Mouse (Mus musculus) CH12.LX (cell line): Measurements from ENCODE around the gene Gm27179.
"Not testable (repeated sequence)": the region's sequence is repeated elsewhere in the genome, so short reads cannot be mapped to it uniquely, and the experiment has no call there.

Source experiments
- BHLHE40 ChIP-seq: IDR thresholded peaks from 2 replicates; pipeline ENCODE4 v1.6.1; 2011; ENCODE audit warnings: mild to moderate bottlenecking, low read depth, low read length, improper control_type of control experiment
- CTCF ChIP-seq, 2 experiments: IDR thresholded peaks in 1 of 2; conservative IDR thresholded peaks in 1 of 2; 2 replicates each; pipeline ENCODE4 v1.5.1; 2011 to 2012; ENCODE audit warnings: low read depth in 2 of 2, low read length in 2 of 2, improper control_type of control experiment in 1 of 2, inconsistent platforms in 1 of 2, mild to moderate bottlenecking in 1 of 2, moderate library complexity in 1 of 2
- MAFK ChIP-seq: IDR thresholded peaks from 2 replicates; pipeline ENCODE4 v1.6.1; 2011; ENCODE audit warnings: low read length, improper control_type of control experiment; ENCODE audit not compliant: insufficient replicate concordance
- MEF2A ChIP-seq: IDR thresholded peaks from 2 replicates; pipeline ENCODE4 v1.6.1; 2014; ENCODE audit warnings: low read depth, mild to moderate bottlenecking, inconsistent platforms, low read length, improper control_type of control experiment, borderline replicate concordance
- MYC ChIP-seq: IDR thresholded peaks from 2 replicates; pipeline ENCODE4 v1.6.1; 2011; ENCODE audit warnings: low read depth, mild to moderate bottlenecking, improper control_type of control experiment, low read length
- PAX5 ChIP-seq: IDR thresholded peaks from 2 replicates; pipeline ENCODE4 v1.6.1; 2012; ENCODE audit warnings: low read length, inconsistent platforms, mixed read lengths
- POLR2A ChIP-seq: IDR thresholded peaks from 2 replicates; pipeline ENCODE4 v1.6.1; 2011; ENCODE audit warnings: low read depth, mild to moderate bottlenecking, improper control_type of control experiment, low read length
- RAD21 ChIP-seq: IDR thresholded peaks from 2 replicates; pipeline ENCODE4 v1.6.1; 2011; ENCODE audit warnings: low read depth, mild to moderate bottlenecking, low read length, improper control_type of control experiment, moderate library complexity
- SMC3 ChIP-seq: IDR thresholded peaks from 2 replicates; pipeline ENCODE4 v1.6.1; 2011; ENCODE audit warnings: low read depth, low read length, improper control_type of control experiment
- ZKSCAN1 ChIP-seq: IDR thresholded peaks from 2 replicates; pipeline ENCODE4 v1.6.1; 2012; ENCODE audit warnings: low read depth, inconsistent platforms, low read length, improper control_type of control experiment, borderline replicate concordance
- ZNF384 ChIP-seq: IDR thresholded peaks from 2 replicates; pipeline ENCODE4 v1.6.1; 2012; ENCODE audit warnings: low read depth, low read length, improper control_type of control experiment, inconsistent platforms

DNA sequence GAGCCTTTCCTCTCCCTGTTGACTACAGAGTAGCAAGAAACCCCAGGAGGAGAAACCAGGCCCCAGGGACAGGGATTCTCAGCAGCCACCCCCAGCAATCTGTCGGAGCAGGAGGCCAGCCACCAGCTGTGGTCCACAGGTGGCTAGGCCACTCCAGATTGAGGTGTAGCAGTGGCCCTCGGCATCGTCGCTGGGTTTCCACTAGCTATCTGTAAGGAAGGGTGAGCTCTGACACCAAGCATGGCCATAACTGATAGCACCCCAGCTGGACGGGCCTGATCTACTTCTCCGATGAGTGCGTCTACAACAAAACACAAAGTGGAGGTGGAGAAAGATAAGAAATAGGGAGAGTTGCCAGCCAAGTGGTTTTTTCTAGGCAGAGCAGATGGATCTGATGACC is 24.2 kb upstream of the Gm27179 start:
- TF ChIP-seq POLR2A; ZNF384; SMC3; CTCF (conservative IDR thresholded peaks at IDR 0.05 in 1 of 2, IDR thresholded peaks at IDR 0.05 in 1 of 2; ENCODE audit: low read depth in 2 of 2, low read length in 2 of 2); RAD21; MYC; MAFK; ZKSCAN1; MEF2A; PAX5; BHLHE40: not testable (repeated sequence)
